Mouse (Mus musculus) bone marrow macrophage, adult 2 months (primary cell): ENCODE measurements around the gene Txnip. TPM values are rescaled to one million over a fixed set of nuclear protein-coding genes. Genes with fewer than 3 reads are reported as not detected.
A peak's percentile ranks its signal among the peaks of the same experiment; 100 is the strongest.

ENCODE experiments used
- H3K27ac ChIP-seq: 2 replicates; pipeline ENCODE4 v1.5.1; 2012; ENCODE audit warnings: low read depth, low read length; ENCODE audit not compliant: insufficient read depth
- H3K4me1 ChIP-seq: 2 replicates; pipeline ENCODE4 v1.6.1; 2012; ENCODE audit warnings: low read length; ENCODE audit not compliant: control insufficient read depth, insufficient read depth
- H3K4me3 ChIP-seq: 2 replicates; pipeline ENCODE4 v1.5.1; 2012; ENCODE audit warnings: mild to moderate bottlenecking, low read length, moderate library complexity; ENCODE audit not compliant: insufficient read depth
- CTCF ChIP-seq: IDR thresholded peaks from 2 replicates; pipeline ENCODE4 v1.5.1; 2012; ENCODE audit warnings: low read depth, mild to moderate bottlenecking, low read length, moderate library complexity
- POLR2A ChIP-seq: IDR thresholded peaks from 2 replicates; pipeline ENCODE4 v1.6.1; 2012; ENCODE audit warnings: mild to moderate bottlenecking, low read depth, low read length, borderline replicate concordance
- polyA plus RNA-seq: library from polyadenylated mRNA; stranded (reverse); fragments of >200 nt; gene quantifications from 2 replicates; pipeline ENCODE4 v1.2.4, GENCODE M21; 2012; ENCODE audit not compliant: missing spikeins, insufficient read depth, insufficient read length

Gene Txnip
- polyA plus RNA-seq, 1 experiment: 868 TPM

DNA sequence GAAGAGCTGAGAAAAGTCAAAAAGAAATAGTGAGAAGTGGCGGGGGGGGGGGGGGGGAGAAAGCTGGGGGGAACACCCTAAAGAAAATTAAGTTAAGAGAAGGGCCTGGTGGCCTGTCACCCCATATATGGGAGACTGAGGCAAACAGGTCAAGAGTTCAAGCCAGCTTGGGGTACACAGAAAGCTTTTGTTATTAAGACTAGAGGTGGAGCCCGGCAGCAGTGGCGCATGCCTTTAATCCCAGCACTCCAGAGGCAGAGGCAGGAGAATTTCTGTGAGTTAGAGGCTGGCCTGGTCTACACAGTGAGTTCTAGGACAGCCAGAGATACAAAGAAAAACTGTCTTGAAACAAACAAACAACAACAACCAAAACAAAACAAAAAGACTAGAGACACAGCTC, 7.3 kb downstream of the Txnip start:
- H3K27ac ChIP-seq: peak overlapping the region; percentile 100
- TF ChIP-seq CTCF (no peak), POLR2A (no peak)
- peaks cover 55% of the 10 kb centered on the region for H3K4me1 ChIP-seq
- peak overlapping the region; percentile 9; the same call in 1 of the 2 replicates for H3K4me3 ChIP-seq

DNA sequence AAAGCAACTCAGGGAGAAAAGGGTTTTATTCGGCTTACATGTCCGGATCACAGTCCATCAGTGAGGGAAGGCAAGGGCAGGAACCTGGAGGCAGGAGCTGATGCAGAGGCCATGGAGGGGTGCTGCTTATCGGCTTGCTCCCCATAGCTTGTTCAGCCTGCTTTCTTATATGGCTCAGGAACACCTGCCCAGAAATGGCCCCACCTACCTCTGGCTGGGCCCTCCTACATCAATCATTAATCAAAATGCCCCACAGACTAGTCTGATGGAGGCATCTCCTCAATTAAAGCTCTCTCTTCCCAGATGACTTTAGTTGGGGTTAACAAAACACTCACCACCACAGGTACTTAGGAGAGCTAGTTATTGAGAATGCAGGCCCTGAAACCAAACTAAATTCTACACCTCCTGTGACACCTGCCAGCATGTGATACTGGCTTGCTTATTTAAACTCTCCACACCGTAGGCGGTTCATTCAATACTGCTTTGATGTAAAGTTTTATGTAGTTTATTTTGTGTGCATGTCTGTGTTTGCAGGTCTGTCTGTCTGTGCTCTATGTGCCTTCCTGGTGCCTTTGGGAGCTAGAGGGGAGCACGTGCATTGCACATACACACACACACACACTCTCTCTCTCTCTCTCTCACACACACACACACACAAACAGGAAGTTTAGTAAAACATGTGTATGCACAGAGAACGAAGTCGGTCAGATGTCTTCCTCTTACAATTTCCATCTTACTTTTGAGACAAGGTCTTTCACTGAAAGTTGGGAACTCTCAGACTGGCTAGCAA, 9.1 kb downstream of the Txnip start:
- no peak overlapping the region for H3K4me3 ChIP-seq
- peak overlapping the region; percentile 100 for H3K27ac ChIP-seq
- TF ChIP-seq POLR2A: no peak
- TF ChIP-seq CTCF: no peak
- peaks cover 72% of the 10 kb centered on the region for H3K4me1 ChIP-seq

GRCm38 (mm10) chr3:96568605-96569004, 10.8 kb downstream of the Txnip start:
- H3K27ac ChIP-seq: no peak overlapping the region
- H3K4me3 ChIP-seq: no peak overlapping the region
- TF ChIP-seq CTCF (no peak), POLR2A (no peak)
- H3K4me1 ChIP-seq: peaks cover 67% of the 10 kb centered on the region

DNA sequence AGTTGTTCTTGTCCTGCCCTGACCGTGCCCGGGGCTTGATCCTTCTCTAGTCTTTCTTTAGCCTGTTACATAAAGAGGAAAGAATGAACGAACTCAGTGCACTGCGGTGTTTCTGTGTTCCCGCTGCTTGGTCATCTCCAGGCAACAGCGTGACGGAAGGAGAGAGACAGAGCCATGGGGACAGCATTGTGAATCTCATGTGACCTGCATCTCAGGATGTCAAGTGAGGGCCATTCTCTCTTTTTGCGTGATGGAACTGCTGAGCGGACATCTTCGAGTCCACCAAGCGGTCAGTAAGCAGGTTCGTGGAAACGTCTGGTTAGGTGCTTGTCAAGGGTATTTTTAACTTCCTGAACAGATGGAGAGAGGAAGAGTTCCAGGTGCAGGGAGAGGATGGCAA, 11.7 kb downstream of the Txnip start:
- H3K4me1 ChIP-seq: peaks cover 58% of the 10 kb centered on the region
- TF ChIP-seq POLR2A (no peak), CTCF (no peak)
- H3K27ac ChIP-seq: no peak overlapping the region
- no peak overlapping the region for H3K4me3 ChIP-seq

GRCm38 (mm10) chr3:96569966-96570605, 12.3 kb downstream of the Txnip start:
- TF ChIP-seq CTCF (no peak), POLR2A (no peak)
- H3K4me1 ChIP-seq: peaks cover 59% of the 10 kb centered on the region
- H3K27ac ChIP-seq: peak overlapping the region; percentile 86
- H3K4me3 ChIP-seq: no peak overlapping the region

- TF ChIP-seq POLR2A: no peak
- TF ChIP-seq CTCF: no peak
- H3K4me1 ChIP-seq: peaks cover 59% of the 10 kb centered on the region
- H3K27ac ChIP-seq: peak overlapping the region; percentile 86
- H3K4me3 ChIP-seq: no peak overlapping the region
These were observed 12.9 kb downstream of the Txnip start for GRCm38 (mm10) chr3:96570643-96571042.

- peak overlapping the region; percentile 86 for H3K27ac ChIP-seq
- TF ChIP-seq POLR2A: no peak
- H3K4me3 ChIP-seq: no peak overlapping the region
- H3K4me1 ChIP-seq: peaks cover 56% of the 10 kb centered on the region
These were observed 13.6 kb downstream of the Txnip start for GRCm38 (mm10) chr3:96571336-96571735.

GRCm38 (mm10) chr3:96571896-96572698, 14.3 kb downstream of the Txnip start:
- H3K27ac ChIP-seq: peak overlapping the region; percentile 86
- TF ChIP-seq POLR2A (no peak), CTCF (no peak)
- peaks cover 48% of the 10 kb centered on the region for H3K4me1 ChIP-seq
- H3K4me3 ChIP-seq: no peak overlapping the region

DNA sequence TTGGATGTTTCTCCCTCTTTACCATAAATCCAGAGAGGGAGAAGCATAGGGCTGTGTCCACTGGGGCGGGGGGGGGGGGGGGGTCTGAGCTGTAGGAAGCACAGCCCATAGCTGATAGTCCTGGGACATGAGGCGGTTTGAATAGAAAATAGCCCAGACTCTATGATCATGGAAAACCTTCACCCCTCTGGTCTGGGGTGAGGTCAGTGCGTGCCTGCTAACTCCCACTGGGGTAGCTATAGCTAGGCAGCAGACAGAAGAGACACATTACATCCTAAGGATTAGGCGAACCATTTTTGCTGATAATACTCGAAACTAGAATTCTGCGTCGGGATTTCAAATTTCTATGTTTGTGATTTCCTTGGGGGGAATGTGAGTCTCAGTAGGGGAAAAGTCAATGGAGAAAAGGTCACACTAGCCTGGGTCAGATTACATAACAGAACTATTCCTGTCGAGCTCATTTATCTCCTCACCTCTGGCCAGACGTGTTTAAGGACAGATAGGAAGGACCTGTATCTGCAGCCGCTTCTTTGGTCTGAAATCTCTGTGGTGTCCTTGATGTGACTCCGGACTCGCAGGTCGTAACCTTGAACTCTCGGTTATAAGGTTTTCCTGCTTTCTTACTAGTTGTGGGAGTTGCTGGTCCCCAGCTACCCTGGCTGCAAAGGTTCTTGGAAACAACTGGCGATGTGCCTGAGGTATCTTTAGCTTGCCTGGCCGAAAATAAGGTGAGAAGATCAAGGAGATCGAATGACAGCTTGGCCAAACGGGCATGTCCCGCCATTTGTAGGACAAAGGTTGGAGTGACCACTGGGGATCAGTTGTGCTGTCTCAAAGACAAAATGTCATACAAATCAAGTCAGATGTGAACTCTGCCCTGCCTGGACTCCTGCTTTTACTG, 16.1 kb downstream of the Txnip start:
- no peak overlapping the region for H3K4me3 ChIP-seq
- TF ChIP-seq POLR2A: no peak
- no peak for TF ChIP-seq CTCF
- H3K27ac ChIP-seq: no peak overlapping the region
- H3K4me1 ChIP-seq: peaks cover 49% of the 10 kb centered on the region
